Mouse (Mus musculus): Measurements from ENCODE around the gene Enox1. TPM values are rescaled to one million over a fixed set of nuclear protein-coding genes. Genes with fewer than 3 reads are reported as not detected.

The Enox1 gene
- polyA plus RNA-seq, 1 experiment from 2014 or later, result 9.7 TPM

DNA sequence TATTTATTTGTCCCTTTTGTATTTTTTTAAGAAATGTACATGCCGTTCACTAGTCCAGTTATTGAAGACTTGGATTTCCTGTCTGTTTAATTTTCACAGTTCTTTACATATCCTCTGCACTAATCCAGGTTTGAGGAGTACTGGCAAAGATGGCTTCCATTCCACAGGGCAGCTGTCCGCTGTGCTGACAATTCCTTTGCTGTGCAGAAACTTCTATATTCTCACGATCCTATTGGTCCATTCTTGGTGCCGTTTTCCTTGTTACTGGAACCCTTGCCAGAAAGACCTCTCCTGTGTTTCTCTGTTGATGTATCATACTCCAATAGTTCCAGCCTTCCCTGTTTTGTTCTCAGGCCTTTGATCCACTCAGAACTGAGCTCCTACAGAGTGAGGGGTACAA, 206.1 kb downstream of the Enox1 start:
- no peak for DNase-seq (ENCODE audit: low spot score)
- Histone ChIP-seq H3K4me1 (no peaks in the 10 kb centered on the region), H3K27me3 (ENCODE audit: low read depth, poor library complexity, severe bottlenecking) (no peaks in the 10 kb centered on the region), H3K9me3 (replicated peaks) (no peaks in the 10 kb centered on the region), H3K36me3 (no peaks in the 10 kb centered on the region), H3K4me3 (no peak overlapping the region), H3K27ac (replicated peaks) (no peak overlapping the region)
- WGBS, result 80% methylated on average over 4 of the region's 4 CpGs

DNA sequence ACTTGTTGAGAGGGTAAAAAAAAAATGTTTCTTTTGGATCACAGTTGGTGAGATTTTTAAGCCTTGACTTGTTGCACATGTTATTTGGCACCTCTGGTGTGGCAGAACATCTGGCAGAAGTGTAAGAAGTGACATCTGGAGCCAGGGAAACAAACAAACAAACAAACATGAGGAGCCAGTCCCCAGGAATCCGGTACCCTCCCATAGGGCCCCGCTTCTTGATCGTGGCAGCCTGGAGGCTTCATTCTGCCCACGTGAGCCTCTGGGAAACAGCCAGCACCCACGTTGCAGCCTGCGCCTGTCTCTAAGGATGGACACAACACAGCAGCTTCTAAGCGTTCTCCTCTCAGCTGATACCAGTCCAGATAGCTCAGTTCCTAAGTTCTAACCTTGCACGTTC, 211.8 kb downstream of the Enox1 start:
- Histone ChIP-seq H3K27me3 (ENCODE audit: low read depth, poor library complexity, severe bottlenecking) (no peaks in the 10 kb centered on the region), H3K4me3 (no peak overlapping the region), H3K4me1 (no peaks in the 10 kb centered on the region), H3K9me3 (replicated peaks) (no peaks in the 10 kb centered on the region), H3K27ac (replicated peaks) (no peak overlapping the region), H3K36me3 (no peaks in the 10 kb centered on the region)
- 78% methylated on average over 8 of the region's 8 CpGs for WGBS
- no peak for DNase-seq (ENCODE audit: low spot score)

DNA sequence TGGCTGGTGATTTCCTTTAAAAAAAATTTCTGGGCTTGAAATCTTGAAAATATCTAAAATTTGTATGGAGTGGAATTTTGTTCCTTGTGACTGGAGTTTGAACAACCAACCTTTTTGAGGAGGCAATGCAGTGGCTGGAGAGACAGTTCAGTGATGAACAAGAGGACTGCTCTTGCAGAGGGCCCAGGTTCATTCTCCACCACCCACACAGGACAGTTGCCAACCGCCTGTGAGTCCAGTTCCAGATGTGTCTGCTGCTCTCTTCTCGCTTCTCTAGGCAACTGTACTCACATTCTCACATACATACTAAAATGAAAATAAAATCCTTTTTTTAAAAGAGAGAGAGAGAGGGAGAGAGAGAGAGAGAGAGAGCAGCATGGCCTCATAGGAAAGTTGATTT, 212.5 kb downstream of the Enox1 start:
- 93% methylated on average over 2 of the region's 2 CpGs for WGBS
- Histone ChIP-seq H3K27ac (replicated peaks) (no peak overlapping the region), H3K4me1 (no peaks in the 10 kb centered on the region), H3K36me3 (no peaks in the 10 kb centered on the region), H3K4me3 (no peak overlapping the region), H3K27me3 (ENCODE audit: low read depth, poor library complexity, severe bottlenecking) (no peaks in the 10 kb centered on the region), H3K9me3 (replicated peaks) (no peaks in the 10 kb centered on the region)
- DNase-seq (ENCODE audit: low spot score), result no peak

DNA sequence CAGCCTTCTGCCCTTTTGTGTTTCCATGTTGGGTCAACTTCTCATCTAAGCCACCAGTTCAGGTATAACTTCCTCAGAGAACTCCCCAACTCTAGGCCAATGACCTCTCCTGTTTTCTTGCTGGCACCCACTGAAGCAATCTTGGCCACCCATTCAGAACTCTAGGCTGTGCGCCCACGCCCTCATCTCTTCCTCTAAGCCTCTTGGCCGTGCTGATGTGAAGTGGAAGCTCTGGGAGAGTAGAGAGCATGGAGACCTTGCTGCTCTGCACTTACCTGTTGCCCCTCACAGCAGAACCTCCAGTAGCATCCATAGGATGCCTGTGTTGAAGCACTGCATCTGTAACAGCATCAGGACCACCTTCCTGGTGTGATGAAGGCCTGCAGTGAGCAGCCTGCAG, 214.0 kb downstream of the Enox1 start:
- 88% methylated on average over 3 of the region's 3 CpGs for WGBS
- H3K4me1 ChIP-seq, result peaks cover 8% of the 10 kb centered on the region
- no peaks in the 10 kb centered on the region for H3K36me3 ChIP-seq
- no peak overlapping the region for H3K4me3 ChIP-seq
- no peaks in the 10 kb centered on the region for H3K9me3 ChIP-seq (replicated peaks)
- H3K27me3 ChIP-seq (ENCODE audit: low read depth, poor library complexity, severe bottlenecking), result no peaks in the 10 kb centered on the region
- no peak overlapping the region for H3K27ac ChIP-seq (replicated peaks)
- no peak for DNase-seq (ENCODE audit: low spot score)

- Histone ChIP-seq H3K4me3 (no peak overlapping the region), H3K9me3 (replicated peaks) (no peaks in the 10 kb centered on the region), H3K27ac (replicated peaks) (no peak overlapping the region), H3K36me3 (no peaks in the 10 kb centered on the region), H3K4me1 (peaks cover 17% of the 10 kb centered on the region), H3K27me3 (ENCODE audit: low read depth, poor library complexity, severe bottlenecking) (no peaks in the 10 kb centered on the region)
- 68% methylated on average over 5 of the region's 5 CpGs for WGBS
- no peak for DNase-seq (ENCODE audit: low spot score)
Observed at GRCm38 (mm10) chr14:77371977-77372376, 215.4 kb downstream of the Enox1 start.

- Histone ChIP-seq H3K4me1 (peaks cover 28% of the 10 kb centered on the region), H3K9me3 (replicated peaks) (no peaks in the 10 kb centered on the region), H3K27ac (replicated peaks) (no peak overlapping the region), H3K27me3 (ENCODE audit: low read depth, poor library complexity, severe bottlenecking) (no peaks in the 10 kb centered on the region), H3K36me3 (no peaks in the 10 kb centered on the region), H3K4me3 (no peak overlapping the region)
- no peak for DNase-seq (ENCODE audit: low spot score)
- 70% methylated on average over 3 of the region's 3 CpGs for WGBS
Observed at GRCm38 (mm10) chr14:77373119-77373518, 216.6 kb downstream of the Enox1 start.

- 66% methylated on average over 2 of the region's 2 CpGs for WGBS
- H3K27ac ChIP-seq (replicated peaks), result 0 out of 2 replicates have a peak overlapping the region, but pooled peaks have one; percentile 17
- H3K9me3 ChIP-seq (replicated peaks), result no peaks in the 10 kb centered on the region
- H3K4me3 ChIP-seq, result no peak overlapping the region
- DNase-seq (ENCODE audit: low spot score), result no peak
- H3K27me3 ChIP-seq (ENCODE audit: low read depth, poor library complexity, severe bottlenecking), result no peaks in the 10 kb centered on the region
- H3K36me3 ChIP-seq, result no peaks in the 10 kb centered on the region
- H3K4me1 ChIP-seq, result peaks cover 36% of the 10 kb centered on the region
Observed at GRCm38 (mm10) chr14:77375054-77375453, 218.5 kb downstream of the Enox1 start.

GRCm38 (mm10) chr14:77375618-77376017, 219.1 kb downstream of the Enox1 start:
- H3K27ac ChIP-seq (replicated peaks), result peak overlapping the region; percentile 35; the same call in 1 of the 2 replicates
- no peak overlapping the region for H3K4me3 ChIP-seq
- H3K36me3 ChIP-seq, result no peaks in the 10 kb centered on the region
- WGBS, result 83% methylated on average over 9 of the region's 9 CpGs
- DNase-seq (ENCODE audit: low spot score), result no peak
- H3K27me3 ChIP-seq (ENCODE audit: low read depth, poor library complexity, severe bottlenecking), result no peaks in the 10 kb centered on the region
- no peaks in the 10 kb centered on the region for H3K9me3 ChIP-seq (replicated peaks)
- H3K4me1 ChIP-seq, result peaks cover 38% of the 10 kb centered on the region

- H3K36me3 ChIP-seq, result no peaks in the 10 kb centered on the region
- no peaks in the 10 kb centered on the region for H3K9me3 ChIP-seq (replicated peaks)
- no peak overlapping the region for H3K4me3 ChIP-seq
- WGBS, result 88% methylated on average over 7 of the region's 7 CpGs
- H3K4me1 ChIP-seq, result peaks cover 49% of the 10 kb centered on the region
- H3K27ac ChIP-seq (replicated peaks), result peak overlapping the region; percentile 68; the same call in 1 of the 2 replicates
- H3K27me3 ChIP-seq (ENCODE audit: low read depth, poor library complexity, severe bottlenecking), result no peaks in the 10 kb centered on the region
- DNase-seq (ENCODE audit: low spot score), result no peak
Observed at GRCm38 (mm10) chr14:77376731-77377130, 220.2 kb downstream of the Enox1 start.

- no peaks in the 10 kb centered on the region for H3K36me3 ChIP-seq
- H3K9me3 ChIP-seq (replicated peaks), result no peaks in the 10 kb centered on the region
- H3K27ac ChIP-seq (replicated peaks), result peak overlapping the region; percentile 68
- peaks cover 56% of the 10 kb centered on the region for H3K4me1 ChIP-seq
- H3K4me3 ChIP-seq, result no peak overlapping the region
- no peaks in the 10 kb centered on the region for H3K27me3 ChIP-seq (ENCODE audit: low read depth, poor library complexity, severe bottlenecking)
- no peak for DNase-seq (ENCODE audit: low spot score)
- WGBS, result 78% methylated on average over 3 of the region's 3 CpGs
Observed at GRCm38 (mm10) chr14:77377439-77377838, 220.9 kb downstream of the Enox1 start.

- Histone ChIP-seq H3K4me1 (peaks cover 58% of the 10 kb centered on the region), H3K9me3 (replicated peaks) (no peaks in the 10 kb centered on the region), H3K27me3 (ENCODE audit: low read depth, poor library complexity, severe bottlenecking) (no peaks in the 10 kb centered on the region), H3K27ac (replicated peaks) (peak overlapping the region; percentile 68), H3K36me3 (no peaks in the 10 kb centered on the region), H3K4me3 (no peak overlapping the region; the same call in 1 of the 2 replicates)
- WGBS, result 32% methylated on average over 5 of the region's 5 CpGs
- no peak for DNase-seq (ENCODE audit: low spot score)
Observed at GRCm38 (mm10) chr14:77377873-77378272, 221.3 kb downstream of the Enox1 start.

GRCm38 (mm10) chr14:77381532-77381931, 225.0 kb downstream of the Enox1 start:
- peak; percentile 62 for DNase-seq (ENCODE audit: low spot score)
- H3K27me3 ChIP-seq (ENCODE audit: low read depth, poor library complexity, severe bottlenecking), result no peaks in the 10 kb centered on the region
- peaks cover 68% of the 10 kb centered on the region for H3K4me1 ChIP-seq
- no peaks in the 10 kb centered on the region for H3K36me3 ChIP-seq
- peak overlapping the region; percentile 21; the same call in 1 of the 2 replicates for H3K4me3 ChIP-seq
- WGBS, result 16% methylated on average over 2 of the region's 2 CpGs
- no peaks in the 10 kb centered on the region for H3K9me3 ChIP-seq (replicated peaks)
- H3K27ac ChIP-seq (replicated peaks), result peak overlapping the region; percentile 84

- no peaks in the 10 kb centered on the region for H3K36me3 ChIP-seq
- peak overlapping the region; percentile 55 for H3K27ac ChIP-seq (replicated peaks)
- H3K4me1 ChIP-seq, result peaks cover 49% of the 10 kb centered on the region
- no peaks in the 10 kb centered on the region for H3K27me3 ChIP-seq (ENCODE audit: low read depth, poor library complexity, severe bottlenecking)
- peak; percentile 39 for DNase-seq (ENCODE audit: low spot score)
- peak overlapping the region; percentile 11; the same call in 1 of the 2 replicates for H3K4me3 ChIP-seq
- H3K9me3 ChIP-seq (replicated peaks), result no peaks in the 10 kb centered on the region
- 33% methylated on average over 9 of the region's 9 CpGs for whole genome bisulfite sequencing
Observed at GRCm38 (mm10) chr14:77385621-77386020, 229.1 kb downstream of the Enox1 start.

DNA sequence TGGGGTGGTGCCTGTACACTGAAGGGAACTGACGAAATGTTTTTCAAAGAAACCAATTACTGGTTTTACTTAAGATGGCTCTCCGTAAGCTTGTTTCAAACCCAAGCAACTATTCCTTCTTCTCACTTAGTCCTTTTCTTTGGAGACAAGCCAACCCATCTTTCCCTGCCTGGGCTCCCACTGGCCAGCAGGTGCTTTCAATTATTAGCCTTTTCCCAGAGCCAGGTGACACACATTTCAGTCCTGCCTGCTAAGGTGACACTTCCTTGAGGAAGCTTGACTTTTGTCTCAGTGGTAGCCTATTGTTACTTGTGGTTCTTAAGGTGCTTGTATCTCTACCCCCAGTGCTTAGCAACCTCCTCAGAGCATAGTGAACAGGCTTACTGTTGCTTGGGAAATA, 231.3 kb downstream of the Enox1 start:
- Histone ChIP-seq H3K4me1 (peaks cover 29% of the 10 kb centered on the region), H3K27me3 (ENCODE audit: low read depth, poor library complexity, severe bottlenecking) (no peaks in the 10 kb centered on the region), H3K27ac (replicated peaks) (no peak overlapping the region), H3K36me3 (no peaks in the 10 kb centered on the region), H3K9me3 (replicated peaks) (no peaks in the 10 kb centered on the region), H3K4me3 (no peak overlapping the region)
- DNase-seq (ENCODE audit: low spot score), result peak; percentile 6
- whole genome bisulfite sequencing, result 91% methylated on average over 2 of the region's 2 CpGs

Data from midbrain, embryonic 10.5 days (tissue).